Mouse (Mus musculus) hindbrain, embryonic 13.5 days (tissue): ENCODE measurements around the gene Cd6. TPM values are rescaled to one million over a fixed set of nuclear protein-coding genes. Genes with fewer than 3 reads are reported as not detected.

ENCODE experiments used
- ATAC-seq: fragments of 200-750 bp; cut with Nextera tagmentation; 2 replicates; pipeline ENCODE4 v1.8.0; 2017; ENCODE audit warnings: moderate TSS enrichment; ENCODE audit not compliant: low FRiP score
- H3K27ac ChIP-seq: fragments of 300-500 bp; sonication (generic); 2 replicates; pipeline ENCODE4 v1.5.1; 2015; ENCODE audit warnings: inconsistent platforms, mild to moderate bottlenecking, moderate library complexity
- H3K27me3 ChIP-seq: fragments of 300-500 bp; sonication (generic); 2 replicates; pipeline ENCODE4 v1.6.1; 2015; ENCODE audit warnings: mild to moderate bottlenecking, inconsistent platforms
- H3K36me3 ChIP-seq: fragments of 300-500 bp; sonication (generic); 2 replicates; pipeline ENCODE4 v1.6.1; 2015; ENCODE audit warnings: mild to moderate bottlenecking, inconsistent platforms
- H3K4me1 ChIP-seq: fragments of 300-500 bp; sonication (generic); replicated peaks from 2 replicates; pipeline ENCODE4 v1.6.1; 2015; ENCODE audit warnings: inconsistent platforms
- H3K4me2 ChIP-seq: fragments of 300-500 bp; sonication (generic); 2 replicates; pipeline ENCODE4 v1.6.1; 2015; ENCODE audit warnings: inconsistent platforms, mild to moderate bottlenecking, moderate library complexity
- H3K4me3 ChIP-seq: fragments of 300-500 bp; sonication (generic); 2 replicates; pipeline ENCODE4 v1.5.1; 2015; ENCODE audit warnings: mild to moderate bottlenecking, inconsistent platforms
- H3K9ac ChIP-seq: fragments of 300-500 bp; sonication (generic); 2 replicates; pipeline ENCODE4 v1.6.1; 2015; ENCODE audit warnings: mild to moderate bottlenecking, inconsistent platforms
- H3K9me3 ChIP-seq: fragments of 300-500 bp; sonication (generic); 2 replicates; pipeline ENCODE4 v1.6.1; 2016; ENCODE audit warnings: inconsistent platforms
- WGBS: fragments of 180-500 bp; shearing (Covaris S2); methylation state at CpG from one replicate; pipeline ENCODE4 v1.1.7; 2015; 5-methylcytosine and 5-hydroxymethylcytosine counted together
- polyA plus RNA-seq: library from polyadenylated mRNA; unstranded; fragments of >200 nt; fragmentation: Nextera tagmentation; extraction: Ambion mirVana; gene quantifications from 2 replicates; pipeline ENCODE4 v1.2.1, GENCODE M21; 2015

Gene Cd6
- polyA plus RNA-seq, 1 experiment from 2014 or later, result not detected

DNA sequence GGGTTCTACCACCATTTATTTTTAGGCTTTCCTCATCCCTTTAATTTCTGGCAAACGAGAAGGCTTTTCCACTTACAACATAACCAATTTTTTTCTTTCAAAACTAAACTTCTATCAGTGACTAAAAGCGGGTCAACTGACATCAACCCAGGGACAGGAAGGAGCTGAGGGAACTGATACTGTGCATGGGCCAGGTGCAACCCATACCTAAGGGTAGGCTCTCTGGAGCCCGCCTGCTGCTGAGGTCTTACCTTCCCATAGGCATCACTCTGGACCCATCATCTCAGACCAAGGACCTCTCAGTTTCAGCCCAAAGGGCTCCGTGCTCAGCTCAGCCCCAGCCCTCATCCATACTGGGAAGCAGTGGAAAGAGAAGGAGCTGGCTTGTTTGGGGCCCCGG lies 1.5 kb downstream of the Cd6 start:
- no peaks in the 10 kb centered on the region for H3K27me3 ChIP-seq
- 93% methylated on average over 5 of the region's 5 CpGs for WGBS
- H3K36me3 ChIP-seq, result no peaks in the 10 kb centered on the region
- no peaks in the 10 kb centered on the region for H3K9me3 ChIP-seq
- H3K4me1 ChIP-seq, result no peaks in the 10 kb centered on the region
- no peak for ATAC-seq
- H3K4me3 ChIP-seq, result no peak overlapping the region
- no peak overlapping the region for H3K9ac ChIP-seq
- no peak overlapping the region for H3K27ac ChIP-seq
- no peak overlapping the region for H3K4me2 ChIP-seq

DNA sequence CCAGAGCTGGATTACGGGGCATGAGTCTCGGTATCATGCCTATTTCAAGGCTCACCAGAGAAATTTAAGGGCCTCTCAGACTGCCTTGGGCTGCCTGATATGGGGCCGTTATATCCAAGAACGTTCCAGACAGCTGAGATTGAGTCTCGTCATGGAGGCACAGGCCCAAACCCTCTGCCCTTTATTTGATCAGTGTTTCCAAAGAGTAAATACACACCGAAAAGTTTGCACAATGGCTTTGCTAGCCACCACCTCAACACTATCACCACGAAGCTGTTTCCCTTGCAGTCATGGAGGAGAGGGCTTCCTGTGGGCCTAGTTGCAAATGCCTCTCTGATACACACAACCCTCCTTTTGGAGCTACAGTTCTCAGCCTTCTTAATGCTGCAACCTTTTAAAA lies 5.8 kb downstream of the Cd6 start:
- H3K9me3 ChIP-seq, result no peaks in the 10 kb centered on the region
- no peak overlapping the region for H3K27ac ChIP-seq
- no peak overlapping the region for H3K9ac ChIP-seq
- no peaks in the 10 kb centered on the region for H3K36me3 ChIP-seq
- H3K4me3 ChIP-seq, result no peak overlapping the region
- H3K27me3 ChIP-seq, result no peaks in the 10 kb centered on the region
- 94% methylated on average over 7 of the region's 7 CpGs for WGBS
- ATAC-seq, result no peak
- no peak overlapping the region for H3K4me2 ChIP-seq
- no peaks in the 10 kb centered on the region for H3K4me1 ChIP-seq

DNA sequence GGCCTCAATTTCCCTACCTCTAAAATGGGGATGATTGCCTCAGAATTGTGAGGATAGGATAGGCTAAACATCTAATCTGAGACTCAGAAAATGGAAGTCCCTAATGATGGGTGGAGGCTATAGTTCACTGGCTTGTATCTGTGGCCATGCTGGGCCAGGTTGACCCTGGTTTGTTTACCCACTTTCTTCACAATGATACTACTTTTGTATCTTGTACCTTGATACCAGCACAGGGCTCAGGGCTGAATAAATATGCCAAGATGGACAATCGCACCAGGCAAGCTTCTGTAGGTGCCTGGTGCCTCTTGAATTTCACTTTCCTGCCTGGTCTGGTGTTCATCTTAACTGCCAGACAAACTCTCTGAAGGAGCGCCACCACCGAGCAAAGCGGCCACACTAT lies 7.3 kb downstream of the Cd6 start:
- ATAC-seq, result no peak
- Histone ChIP-seq H3K4me1 (no peaks in the 10 kb centered on the region), H3K9ac (no peak overlapping the region), H3K4me3 (no peak overlapping the region), H3K36me3 (no peaks in the 10 kb centered on the region), H3K27ac (no peak overlapping the region), H3K9me3 (no peaks in the 10 kb centered on the region), H3K27me3 (no peaks in the 10 kb centered on the region), H3K4me2 (no peak overlapping the region)
- 93% methylated on average over 4 of the region's 4 CpGs for WGBS

DNA sequence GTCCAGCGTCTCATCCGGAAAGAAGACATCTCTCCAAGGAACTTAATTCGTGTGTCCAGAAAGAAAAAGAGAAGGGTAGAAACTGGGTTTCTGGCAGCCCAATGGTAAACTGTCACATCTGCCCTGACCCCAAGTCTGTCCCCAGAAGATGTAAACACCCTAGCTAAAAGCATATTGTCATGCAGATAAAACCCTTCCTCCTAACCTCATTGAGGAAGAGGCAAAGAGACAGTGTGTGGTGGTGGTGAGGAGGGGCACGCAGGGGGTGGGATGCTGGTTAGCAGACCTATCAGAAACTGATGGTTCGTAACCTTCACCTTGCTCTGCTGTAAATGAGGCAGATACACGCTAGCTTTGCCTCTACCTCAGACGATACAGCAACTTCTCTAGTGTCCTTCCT lies 8.5 kb downstream of the Cd6 start:
- no peak overlapping the region for H3K4me3 ChIP-seq
- no peak overlapping the region for H3K27ac ChIP-seq
- H3K9me3 ChIP-seq, result no peaks in the 10 kb centered on the region

DNA sequence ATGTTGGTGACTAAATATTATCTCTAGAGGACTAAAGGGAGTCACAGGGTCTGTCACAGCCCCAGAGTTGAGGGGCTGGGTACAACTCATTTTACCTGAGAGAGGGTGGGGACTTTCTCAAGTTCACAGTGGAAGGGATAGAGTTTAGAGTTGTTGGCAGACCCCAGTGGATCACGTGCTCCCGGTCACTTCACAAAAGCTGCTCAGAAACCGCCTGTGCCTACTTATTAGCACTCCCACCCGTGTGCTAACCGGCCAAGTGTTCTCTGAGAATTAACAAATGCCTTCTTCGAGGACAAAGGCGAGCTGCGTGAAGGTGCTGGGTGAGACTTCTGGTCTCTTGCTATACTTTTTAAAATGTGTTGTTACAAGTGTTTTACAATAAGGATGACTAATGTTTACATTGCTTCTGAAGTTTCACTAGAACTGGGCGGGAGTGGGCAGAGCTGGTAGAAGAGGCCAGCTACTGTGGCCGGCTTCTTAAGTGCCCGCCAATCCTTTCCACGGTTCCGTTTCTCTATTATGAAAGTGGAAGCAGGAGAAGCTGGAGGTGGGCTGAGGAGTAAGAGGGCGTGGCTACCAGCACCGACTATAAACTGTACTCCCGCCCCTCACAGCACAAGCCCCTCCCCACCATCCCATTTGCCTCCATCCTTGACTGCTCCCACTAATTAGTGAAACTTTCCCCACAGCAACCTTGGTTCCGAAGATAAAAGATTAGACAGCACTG lies 11.5 kb downstream of the Cd6 start:
- Histone ChIP-seq H3K27ac (no peak overlapping the region), H3K9ac (no peak overlapping the region), H3K36me3 (no peaks in the 10 kb centered on the region), H3K4me3 (no peak overlapping the region), H3K9me3 (no peaks in the 10 kb centered on the region), H3K27me3 (no peaks in the 10 kb centered on the region), H3K4me1 (no peaks in the 10 kb centered on the region), H3K4me2 (no peak overlapping the region)
- WGBS, result 46% methylated on average over 17 of the region's 17 CpGs
- no peak for ATAC-seq

More for the DNA sequence above, 8.5 kb downstream of the Cd6 start:
- Histone ChIP-seq H3K4me2 (no peak overlapping the region), H3K4me1 (no peaks in the 10 kb centered on the region), H3K27me3 (no peaks in the 10 kb centered on the region), H3K36me3 (no peaks in the 10 kb centered on the region), H3K9ac (no peak overlapping the region)
- 47% methylated on average over 7 of the region's 7 CpGs for WGBS
- no peak for ATAC-seq

DNA sequence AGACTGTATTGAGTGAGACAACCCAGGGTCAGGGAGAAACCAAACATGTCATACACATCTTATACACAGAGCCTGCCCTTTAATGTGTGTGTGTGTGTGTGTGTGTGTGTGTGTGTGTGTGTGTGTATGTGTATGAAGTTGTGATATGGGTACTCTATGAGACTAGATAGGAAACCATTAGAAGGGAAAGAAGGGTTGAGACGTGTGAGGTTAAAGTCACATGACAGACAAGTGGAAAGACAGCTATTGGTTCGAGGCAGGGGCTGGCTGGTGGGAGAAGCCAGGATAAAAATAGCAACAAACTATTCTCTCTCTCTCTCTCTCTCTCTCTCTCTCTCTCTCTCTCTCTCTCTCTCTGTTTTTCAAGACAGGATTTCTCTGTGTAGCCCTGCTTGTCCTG lies 13.4 kb downstream of the Cd6 start:
- H3K4me1 ChIP-seq, result no peaks in the 10 kb centered on the region
- H3K27me3 ChIP-seq, result no peaks in the 10 kb centered on the region
- no peaks in the 10 kb centered on the region for H3K36me3 ChIP-seq
- no peaks in the 10 kb centered on the region for H3K9me3 ChIP-seq
- no peak overlapping the region for H3K4me2 ChIP-seq
- H3K4me3 ChIP-seq, result no peak overlapping the region
- H3K9ac ChIP-seq, result no peak overlapping the region
- ATAC-seq, result no peak
- WGBS, result 76% methylated on average over 2 of the region's 2 CpGs
- no peak overlapping the region for H3K27ac ChIP-seq

DNA sequence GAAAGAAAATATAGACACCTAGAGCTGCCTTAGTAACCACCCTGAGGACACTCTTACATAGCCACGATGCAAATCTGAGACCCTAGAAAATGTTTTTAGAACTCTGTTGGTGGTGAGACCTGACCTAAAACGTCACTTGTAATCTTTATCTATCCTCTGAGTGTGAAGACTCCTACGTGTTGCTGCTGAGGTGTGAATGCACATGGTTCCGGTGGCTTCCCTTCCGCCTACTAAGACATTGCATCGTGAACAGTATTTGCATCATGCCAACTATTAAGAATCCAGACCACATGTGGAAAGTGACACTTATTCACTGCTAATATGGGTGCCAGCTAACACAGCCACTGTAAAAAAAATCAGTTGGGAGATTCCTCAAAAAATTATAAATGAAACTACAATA lies 14.0 kb downstream of the Cd6 start:
- ATAC-seq, result no peak
- H3K9me3 ChIP-seq, result no peaks in the 10 kb centered on the region
- no peak overlapping the region for H3K9ac ChIP-seq
- H3K4me3 ChIP-seq, result no peak overlapping the region
- no peak overlapping the region for H3K27ac ChIP-seq
- WGBS, result 88% methylated on average over 6 of the region's 6 CpGs
- no peaks in the 10 kb centered on the region for H3K4me1 ChIP-seq
- H3K4me2 ChIP-seq, result no peak overlapping the region
- no peaks in the 10 kb centered on the region for H3K27me3 ChIP-seq
- H3K36me3 ChIP-seq, result no peaks in the 10 kb centered on the region

DNA sequence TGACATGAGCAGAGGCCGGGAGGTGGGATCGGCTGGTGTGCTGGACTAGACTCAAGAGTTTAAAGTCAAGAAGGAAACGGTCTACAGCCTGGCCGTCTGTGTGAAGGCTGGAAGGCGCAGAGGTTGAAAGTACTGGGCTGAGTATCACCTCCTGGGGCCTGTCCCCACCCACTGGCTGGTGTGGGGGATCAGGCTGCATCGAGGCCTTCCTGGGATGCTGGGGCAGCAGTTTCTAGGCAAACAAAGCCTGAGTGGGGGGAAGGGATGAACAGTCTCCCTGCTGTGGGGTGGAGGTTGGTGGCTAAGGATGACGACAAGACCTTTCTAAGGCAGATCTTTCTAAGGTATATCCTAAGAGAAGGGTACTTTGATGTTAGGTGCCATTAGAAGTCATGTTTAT lies 16.0 kb downstream of the Cd6 start:
- Histone ChIP-seq H3K36me3 (no peaks in the 10 kb centered on the region), H3K27me3 (no peaks in the 10 kb centered on the region), H3K27ac (no peak overlapping the region), H3K9ac (no peak overlapping the region), H3K4me1 (peaks cover 15% of the 10 kb centered on the region), H3K4me2 (no peak overlapping the region), H3K9me3 (no peaks in the 10 kb centered on the region), H3K4me3 (no peak overlapping the region)
- WGBS, result 73% methylated on average over 7 of the region's 7 CpGs
- no peak for ATAC-seq

DNA sequence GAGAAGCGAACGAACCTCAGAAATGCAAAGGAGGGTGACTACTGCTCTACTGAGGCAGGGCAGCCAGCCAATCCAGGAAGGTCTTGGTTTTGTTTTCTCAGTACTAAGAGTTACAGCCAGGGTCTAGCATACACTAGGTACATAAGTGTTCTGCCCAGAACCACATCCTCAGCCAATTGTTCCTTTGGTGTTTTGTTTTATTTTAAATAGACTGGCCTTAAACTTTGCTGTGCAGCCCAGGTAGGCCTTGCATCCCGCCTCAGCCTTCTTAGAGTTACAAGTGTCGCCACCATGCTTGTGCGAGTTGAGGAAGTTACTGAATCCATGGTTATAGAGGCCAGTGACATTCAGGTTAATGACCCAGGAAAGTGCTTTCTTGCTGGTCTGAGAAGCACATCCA lies 16.8 kb downstream of the Cd6 start:
- Histone ChIP-seq H3K4me3 (no peak overlapping the region), H3K4me1 (peaks cover 15% of the 10 kb centered on the region), H3K36me3 (no peaks in the 10 kb centered on the region), H3K9ac (no peak overlapping the region), H3K4me2 (no peak overlapping the region), H3K27ac (no peak overlapping the region), H3K27me3 (no peaks in the 10 kb centered on the region), H3K9me3 (no peaks in the 10 kb centered on the region)
- WGBS, result 96% methylated on average over 5 of the region's 5 CpGs
- no peak for ATAC-seq

DNA sequence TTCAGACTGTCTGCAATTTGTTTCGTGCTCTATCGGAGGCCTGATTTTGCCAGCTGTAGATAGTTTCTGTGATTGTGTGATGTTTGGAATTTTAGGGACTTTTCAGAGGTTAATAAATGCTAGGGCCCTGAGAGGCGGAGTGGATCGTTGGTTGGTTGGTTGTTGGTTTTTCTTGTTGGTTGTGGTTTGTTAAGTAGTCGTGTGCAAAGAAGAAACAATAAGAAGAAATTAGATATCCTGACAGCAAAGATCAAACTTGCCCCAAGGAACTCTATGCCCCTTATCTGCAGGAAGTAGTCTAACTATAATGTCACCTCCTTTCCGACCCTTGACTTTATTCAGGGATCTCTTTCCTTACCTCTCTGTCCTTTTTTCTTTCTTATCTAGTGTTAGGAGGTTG lies 18.4 kb downstream of the Cd6 start:
- ATAC-seq, result no peak
- 88% methylated on average over 6 of the region's 6 CpGs for WGBS
- Histone ChIP-seq H3K9me3 (no peaks in the 10 kb centered on the region), H3K36me3 (no peaks in the 10 kb centered on the region), H3K4me1 (peaks cover 15% of the 10 kb centered on the region), H3K4me2 (no peak overlapping the region), H3K4me3 (no peak overlapping the region), H3K27me3 (no peaks in the 10 kb centered on the region), H3K27ac (no peak overlapping the region), H3K9ac (no peak overlapping the region)

DNA sequence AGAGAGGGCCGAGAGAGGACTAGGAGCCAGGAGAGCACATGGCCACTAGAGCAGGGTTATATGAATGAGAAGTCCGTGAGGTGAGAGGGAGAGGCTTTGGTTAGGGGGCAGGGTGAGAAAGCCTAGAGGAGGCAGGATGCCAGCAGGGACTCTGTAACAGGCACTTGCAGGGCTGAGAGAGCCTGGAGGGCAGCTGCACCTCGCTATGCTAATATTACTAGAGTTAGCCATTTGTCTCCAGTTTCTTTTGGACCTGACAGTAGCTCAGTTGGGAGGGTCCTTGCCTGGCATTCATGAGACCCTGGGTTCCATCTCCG lies 19.7 kb downstream of the Cd6 start:
- Histone ChIP-seq H3K4me3 (no peak overlapping the region), H3K27ac (no peak overlapping the region), H3K27me3 (no peaks in the 10 kb centered on the region), H3K9me3 (no peaks in the 10 kb centered on the region), H3K9ac (no peak overlapping the region), H3K4me1 (peaks cover 15% of the 10 kb centered on the region), H3K36me3 (no peaks in the 10 kb centered on the region), H3K4me2 (no peak overlapping the region)
- no peak for ATAC-seq
- 55% methylated on average over 4 of the region's 4 CpGs for WGBS

DNA sequence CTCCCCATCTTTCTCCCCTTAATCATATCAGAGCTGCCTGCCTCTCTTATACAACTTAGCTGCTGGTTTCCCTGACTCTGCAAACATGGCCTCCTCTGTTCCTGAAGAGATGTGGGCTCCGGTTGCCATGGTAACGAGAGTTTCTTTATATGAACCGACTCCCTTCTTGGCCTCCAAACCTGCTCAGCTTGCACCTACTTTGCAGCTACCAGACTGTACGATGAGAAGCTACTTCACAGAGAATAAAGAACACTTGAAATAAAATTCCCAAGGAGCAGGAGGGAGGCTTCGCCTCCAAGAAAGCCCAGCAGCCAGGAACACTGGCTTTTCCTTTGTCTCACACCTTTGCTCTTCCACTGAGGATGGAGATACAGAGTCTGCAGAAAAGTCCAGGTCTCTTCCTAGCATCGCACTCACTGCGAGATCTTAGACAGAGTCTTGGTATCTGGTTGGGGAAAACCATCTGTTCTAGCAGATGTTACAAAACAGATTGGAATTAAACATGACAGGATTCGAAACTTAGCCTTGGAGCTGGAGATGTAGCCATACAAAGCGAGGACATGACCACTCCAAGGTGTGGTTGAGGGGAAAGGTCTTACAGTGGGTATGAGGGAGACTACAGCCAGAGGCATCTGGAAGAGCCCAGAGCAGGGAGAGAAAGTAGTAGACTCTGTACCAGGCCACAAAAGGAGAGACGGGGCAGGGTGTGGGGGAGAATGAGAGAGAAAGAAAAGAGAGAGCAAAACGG lies 20.3 kb downstream of the Cd6 start:
- Histone ChIP-seq H3K36me3 (no peaks in the 10 kb centered on the region), H3K4me1 (peaks cover 15% of the 10 kb centered on the region), H3K4me3 (no peak overlapping the region), H3K27me3 (no peaks in the 10 kb centered on the region), H3K27ac (peak overlapping the region; percentile 62), H3K9ac (no peak overlapping the region), H3K9me3 (no peaks in the 10 kb centered on the region), H3K4me2 (no peak overlapping the region)
- ATAC-seq, result peak; percentile 49
- 75% methylated on average over 11 of the region's 11 CpGs for WGBS

DNA sequence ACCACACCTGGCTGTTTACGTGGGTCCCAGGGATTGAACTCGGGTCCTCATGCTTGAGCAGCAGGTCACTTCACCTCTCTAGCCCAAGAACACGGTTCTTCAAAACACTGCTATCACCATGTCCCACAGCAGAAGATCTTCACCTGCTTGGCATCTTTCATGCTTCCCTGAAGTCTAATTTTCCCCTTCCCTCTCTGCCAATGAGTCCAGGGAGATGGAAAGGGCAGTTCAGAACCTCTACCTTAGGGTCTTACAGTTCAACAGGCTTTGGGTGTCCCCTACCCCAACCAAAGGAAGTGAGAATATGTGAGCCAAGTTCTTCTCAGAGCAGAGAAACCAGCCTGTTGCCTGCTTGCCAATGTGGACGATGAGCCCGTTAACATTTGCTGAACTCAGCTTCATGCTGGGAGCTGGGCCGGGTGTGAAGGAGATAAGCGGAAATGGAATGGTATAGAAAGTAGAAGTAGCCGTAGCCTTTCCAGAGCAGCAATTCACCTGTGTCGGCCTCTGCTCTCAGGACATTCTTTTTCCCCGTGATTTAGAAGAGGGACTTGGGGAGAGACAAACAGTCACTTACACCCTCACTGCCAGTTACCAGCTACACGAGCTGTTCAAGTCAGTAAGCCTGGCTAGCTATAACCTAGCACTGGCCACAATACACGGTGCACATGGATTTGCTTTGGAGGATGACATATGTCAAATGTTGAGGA lies 21.2 kb downstream of the Cd6 start:
- no peak overlapping the region for H3K9ac ChIP-seq
- no peaks in the 10 kb centered on the region for H3K27me3 ChIP-seq
- peaks cover 15% of the 10 kb centered on the region for H3K4me1 ChIP-seq
- H3K9me3 ChIP-seq, result no peaks in the 10 kb centered on the region
- ATAC-seq, result no peak
- H3K27ac ChIP-seq, result no peak overlapping the region
- H3K4me2 ChIP-seq, result no peak overlapping the region
- WGBS, result 89% methylated on average over 12 of the region's 12 CpGs
- no peaks in the 10 kb centered on the region for H3K36me3 ChIP-seq
- no peak overlapping the region for H3K4me3 ChIP-seq
